Mouse (Mus musculus): ENCODE results near the gene Gtf3c2. TPM values are rescaled to one million over a fixed set of nuclear protein-coding genes. Genes with fewer than 3 reads are reported as not detected.

Gene Gtf3c2
- total and polyA plus RNA-seq, 3 experiments = 22.8 to 96.9 (median 49.4) TPM

- in situ Hi-C loops (cut with MboI; ENCODE audit: low pct_ligation_motif_present, low pct_unique_long_range_greater_than_20kb, low sequenced_read_pairs) (no loop called here), dilution Hi-C loops (cut with MboI; ENCODE audit: extremely low pct_ligation_motif_present, extremely low pct_unique_long_range_greater_than_20kb, low sequenced_read_pairs) (no loop called here)
- Histone ChIP-seq H3K36me3 (replicated peaks in 1 of 2; ENCODE audit: control insufficient read depth in 1 of 2, insufficient read depth in 1 of 2, low read length in 1 of 2) (no peaks in the 10 kb centered on the region), H3K4me3 (replicated peaks in 1 of 3; ENCODE audit: low read depth in 2 of 3, low read length in 2 of 3, poor library complexity in 1 of 3) (no peak within 1 kb of the TSS), H3K4me2 (ENCODE audit: insufficient read depth, low read depth, poor library complexity, severe bottlenecking) (no peak within 1 kb of the TSS), H3K4me1 (ENCODE audit: control insufficient read depth in 1 of 2, insufficient read depth in 2 of 2) (peaks cover 0 to 14% of the 10 kb centered on the region in 2 experiments; a peak in 2 of 4 replicates), H3K27ac (ENCODE audit: insufficient read depth, low read depth) (no peak within 1 kb of the TSS), H3K27me3 (replicated peaks) (peaks cover 12% of the 10 kb centered on the region), H3K79me2 (replicated peaks; ENCODE audit: control insufficient read depth, extremely low read depth, insufficient read depth, poor library complexity, severe bottlenecking) (no peaks in the 10 kb centered on the region), H3K9ac (ENCODE audit: insufficient read depth, low read depth) (no peak within 1 kb of the TSS), H3K9me3 (replicated peaks; ENCODE audit: low read length) (no peaks in the 10 kb centered on the region)
- no peak for DNase-seq (ENCODE audit: extremely low read depth)
- TF ChIP-seq ELF1 (IDR thresholded peaks at IDR 0.05; ENCODE audit: low read depth, low read length) = no peak
- no peak for TF ChIP-seq MAX (IDR thresholded peaks at IDR 0.05; ENCODE audit: low read length)
- TF ChIP-seq ZKSCAN1 (IDR thresholded peaks at IDR 0.05; ENCODE audit: borderline replicate concordance, low read depth, low read length) = no peak
- no peak for TF ChIP-seq KAT2A (IDR thresholded peaks at IDR 0.05; ENCODE audit: insufficient replicate concordance, low read length)
- TF ChIP-seq E2F4 (IDR thresholded peaks at IDR 0.05; ENCODE audit: insufficient replicate concordance, low read depth, low read length) = no peak
Measured at GRCm38 (mm10) chr5:31116354-31116753, 63.6 kb downstream of the Gtf3c2 start, which contains the start of gene Trim54. Gene Trim54, plus strand, starts transcription at chr5:31116712.

- peaks cover 32% of the 10 kb centered on the region for H3K27me3 ChIP-seq (replicated peaks)
- H3K4me3 ChIP-seq (replicated peaks in 1 of 3; ENCODE audit: low read depth in 2 of 3, low read length in 2 of 3, poor library complexity in 1 of 3) = no peak overlapping the region
- no peak overlapping the region for H3K27ac ChIP-seq (ENCODE audit: insufficient read depth, low read depth)
- no peak overlapping the region for H3K9ac ChIP-seq (ENCODE audit: insufficient read depth, low read depth)
- H3K4me2 ChIP-seq (ENCODE audit: insufficient read depth, low read depth, poor library complexity, severe bottlenecking) = no peak overlapping the region; the same call in 1 of the 2 replicates
- in situ Hi-C loops (cut with MboI; ENCODE audit: low pct_ligation_motif_present, low pct_unique_long_range_greater_than_20kb, low sequenced_read_pairs) = no loop called here
- H3K9me3 ChIP-seq (replicated peaks; ENCODE audit: low read length) = no peaks in the 10 kb centered on the region
- no peaks in the 10 kb centered on the region; the same call in 1 of the 2 replicates for H3K79me2 ChIP-seq (replicated peaks; ENCODE audit: control insufficient read depth, extremely low read depth, insufficient read depth, poor library complexity, severe bottlenecking)
- TF ChIP-seq RAD21 (IDR thresholded peaks at IDR 0.05; ENCODE audit: low read depth, low read length) = peak; percentile 65
- no peak for TF ChIP-seq NRF1 (IDR thresholded peaks at IDR 0.05; ENCODE audit: low read depth, low read length)
- TF ChIP-seq SMC3 (IDR thresholded peaks at IDR 0.05; ENCODE audit: low read depth, low read length) = peak; percentile 83
- peak; percentile 8; the same call in 1 of the 2 replicates for TF ChIP-seq BHLHE40 (IDR thresholded peaks at IDR 0.05; ENCODE audit: low read depth, low read length)
- TF ChIP-seq CTCF (conservative IDR thresholded peaks at IDR 0.05 in 1 of 2, IDR thresholded peaks at IDR 0.05 in 1 of 2; ENCODE audit: low read depth in 2 of 2, low read length in 2 of 2) = peak; percentile 48 to 78
- TF ChIP-seq MAX (IDR thresholded peaks at IDR 0.05; ENCODE audit: low read length) = no peak
- peak; percentile 36; the same call in 1 of the 2 replicates for TF ChIP-seq ZNF384 (IDR thresholded peaks at IDR 0.05; ENCODE audit: low read depth, low read length)
- no peak for TF ChIP-seq RCOR1 (conservative IDR thresholded peaks at IDR 0.05; ENCODE audit: low read depth, low read length)
- DNase-seq (ENCODE audit: extremely low read depth) = no peak
- dilution Hi-C loops (cut with MboI; ENCODE audit: extremely low pct_ligation_motif_present, extremely low pct_unique_long_range_greater_than_20kb, low sequenced_read_pairs) = no loop called here
- no peaks in the 10 kb centered on the region for H3K36me3 ChIP-seq (replicated peaks in 1 of 2; ENCODE audit: control insufficient read depth in 1 of 2, insufficient read depth in 1 of 2, low read length in 1 of 2)
- H3K4me1 ChIP-seq (ENCODE audit: control insufficient read depth in 1 of 2, insufficient read depth in 2 of 2) = peaks cover 2 to 4% of the 10 kb centered on the region in 2 experiments; a peak in 3 of 4 replicates
Measured at GRCm38 (mm10) chr5:31110781-31111180, 69.2 kb downstream of the Gtf3c2 start.

- in situ Hi-C loops (cut with MboI; ENCODE audit: low pct_ligation_motif_present, low pct_unique_long_range_greater_than_20kb, low sequenced_read_pairs) (no loop called here), dilution Hi-C loops (cut with MboI; ENCODE audit: extremely low pct_ligation_motif_present, extremely low pct_unique_long_range_greater_than_20kb, low sequenced_read_pairs) (no loop called here)
- no peaks in the 10 kb centered on the region; the same call in 1 of the 2 replicates for H3K79me2 ChIP-seq (replicated peaks; ENCODE audit: control insufficient read depth, extremely low read depth, insufficient read depth, poor library complexity, severe bottlenecking)
- no peak within 1 kb of the TSS for H3K4me3 ChIP-seq (replicated peaks in 1 of 3; ENCODE audit: low read depth in 2 of 3, low read length in 2 of 3, poor library complexity in 1 of 3)
- H3K4me1 ChIP-seq (ENCODE audit: control insufficient read depth in 1 of 2, insufficient read depth in 2 of 2) = peaks cover 4 to 9% of the 10 kb centered on the region in 2 experiments; a peak in 3 of 4 replicates
- no peaks in the 10 kb centered on the region for H3K9me3 ChIP-seq (replicated peaks; ENCODE audit: low read length)
- no peak for DNase-seq (ENCODE audit: extremely low read depth)
- H3K27me3 ChIP-seq (replicated peaks) = peaks cover 33% of the 10 kb centered on the region
- TF ChIP-seq JUN (IDR thresholded peaks at IDR 0.05; ENCODE audit: insufficient read depth, low read depth, low read length) (no peak), JUND (conservative IDR thresholded peaks at IDR 0.05; ENCODE audit: low read depth, low read length) (no peak), BHLHE40 (IDR thresholded peaks at IDR 0.05; ENCODE audit: low read depth, low read length) (no peak)
- H3K27ac ChIP-seq (ENCODE audit: insufficient read depth, low read depth) = no peak within 1 kb of the TSS
- H3K9ac ChIP-seq (ENCODE audit: insufficient read depth, low read depth) = no peak within 1 kb of the TSS
- H3K36me3 ChIP-seq (replicated peaks in 1 of 2; ENCODE audit: control insufficient read depth in 1 of 2, insufficient read depth in 1 of 2, low read length in 1 of 2) = no peaks in the 10 kb centered on the region
- H3K4me2 ChIP-seq (ENCODE audit: insufficient read depth, low read depth, poor library complexity, severe bottlenecking) = no peak within 1 kb of the TSS
Measured at GRCm38 (mm10) chr5:31108000-31108490, 71.9 kb downstream of the Gtf3c2 start, which contains the start of gene Slc30a3. Gene Slc30a3, minus strand, starts transcription at chr5:31108237.

Data from CH12.LX (cell line).